Mouse (Mus musculus): ENCODE measurements around the gene Plekhb2. TPM values are rescaled to one million over a fixed set of nuclear protein-coding genes. Genes with fewer than 3 reads are reported as not detected.

Plekhb2 gene
- polyA plus RNA-seq, 2 experiments, result 4.0 to 8.0 TPM

DNA sequence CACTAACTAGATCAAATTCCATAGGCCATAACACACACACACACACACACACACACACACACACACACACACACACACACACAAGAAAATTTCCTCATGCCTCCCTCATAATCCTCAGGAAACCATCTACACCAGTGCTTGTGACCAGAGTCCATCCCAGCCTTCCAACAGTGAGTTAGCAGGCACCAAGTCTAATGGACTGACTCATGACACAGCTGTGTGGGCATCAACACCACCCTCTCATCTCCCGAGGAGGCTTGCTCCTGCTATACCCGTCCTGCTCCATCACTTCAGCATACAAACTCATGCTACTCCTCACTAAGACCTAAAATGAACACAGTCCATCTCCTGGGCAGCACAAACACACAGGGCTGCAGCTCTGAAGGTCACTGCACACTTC is 18.8 kb upstream of the Plekhb2 start:
- 47% methylated on average over 2 of the region's 2 CpGs for WGBS (ENCODE audit: insufficient replicate concordance)
- Histone ChIP-seq H3K4me3 (ENCODE audit: insufficient read depth in 1 of 2, low read depth in 2 of 2, low read length in 2 of 2) (no peak overlapping the region), H3K4me1 (replicated peaks; ENCODE audit: control insufficient read depth in 2 of 2, insufficient read depth in 2 of 2, low read length in 1 of 2) (no peaks in the 10 kb centered on the region), H3K27me3 (ENCODE audit: control insufficient read depth, insufficient read depth, low read length) (no peaks in the 10 kb centered on the region), H3K36me3 (replicated peaks; ENCODE audit: control insufficient read depth, insufficient read depth, low read depth) (peaks cover 13% of the 10 kb centered on the region), H3K27ac (no peak overlapping the region), H3K9ac (replicated peaks) (no peak overlapping the region), H3K4me2 (ENCODE audit: low read depth) (no peak overlapping the region), H3K9me3 (ENCODE audit: control insufficient read depth, low read length) (no peaks in the 10 kb centered on the region)
- TF ChIP-seq EP300 (IDR thresholded peaks at IDR 0.05; ENCODE audit: low read depth), result no peak
- no peak for TF ChIP-seq CTCF (IDR thresholded peaks at IDR 0.05; ENCODE audit: low read depth)
- DNase-seq (ENCODE audit: low read depth in 3 of 3, low spot score in 3 of 3) (no peak), ATAC-seq (ENCODE audit: insufficient read depth) (no peak)

DNA sequence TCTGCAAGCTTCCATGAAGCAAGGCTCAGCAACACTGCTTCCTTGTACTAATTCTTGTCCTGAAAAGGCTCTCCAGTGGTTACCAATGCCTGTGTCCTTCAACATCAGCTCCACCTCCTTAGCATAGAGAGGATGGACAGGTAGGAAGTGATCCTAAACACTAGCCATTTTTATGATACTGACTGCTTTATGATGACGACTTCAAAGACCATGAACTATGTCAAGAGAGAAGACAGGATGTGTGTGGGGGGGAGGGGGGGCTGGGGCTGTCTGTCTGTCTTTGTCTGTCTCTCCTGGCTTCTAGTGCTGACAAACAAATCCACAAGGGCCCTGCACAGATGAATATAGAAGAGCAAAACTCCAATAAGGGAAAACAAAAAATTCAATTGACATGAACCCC is 18.4 kb upstream of the Plekhb2 start:
- no peak overlapping the region for H3K4me2 ChIP-seq (ENCODE audit: low read depth)
- no peak overlapping the region for H3K27ac ChIP-seq
- no peak for TF ChIP-seq CTCF (IDR thresholded peaks at IDR 0.05; ENCODE audit: low read depth)
- TF ChIP-seq EP300 (IDR thresholded peaks at IDR 0.05; ENCODE audit: low read depth), result no peak
- H3K9ac ChIP-seq (replicated peaks), result no peak overlapping the region
- no peak for DNase-seq (ENCODE audit: low read depth in 3 of 3, low spot score in 3 of 3)
- ATAC-seq (ENCODE audit: insufficient read depth), result no peak
- H3K4me1 ChIP-seq (replicated peaks; ENCODE audit: control insufficient read depth in 2 of 2, insufficient read depth in 2 of 2, low read length in 1 of 2), result no peaks in the 10 kb centered on the region
- H3K4me3 ChIP-seq (ENCODE audit: insufficient read depth in 1 of 2, low read depth in 2 of 2, low read length in 2 of 2), result no peak overlapping the region
- WGBS (ENCODE audit: insufficient replicate concordance), result 30% methylated on average over 1 of the region's 1 CpGs
- peaks cover 18% of the 10 kb centered on the region for H3K36me3 ChIP-seq (replicated peaks; ENCODE audit: control insufficient read depth, insufficient read depth, low read depth)
- no peaks in the 10 kb centered on the region for H3K9me3 ChIP-seq (ENCODE audit: control insufficient read depth, low read length)
- no peaks in the 10 kb centered on the region for H3K27me3 ChIP-seq (ENCODE audit: control insufficient read depth, insufficient read depth, low read length)

DNA sequence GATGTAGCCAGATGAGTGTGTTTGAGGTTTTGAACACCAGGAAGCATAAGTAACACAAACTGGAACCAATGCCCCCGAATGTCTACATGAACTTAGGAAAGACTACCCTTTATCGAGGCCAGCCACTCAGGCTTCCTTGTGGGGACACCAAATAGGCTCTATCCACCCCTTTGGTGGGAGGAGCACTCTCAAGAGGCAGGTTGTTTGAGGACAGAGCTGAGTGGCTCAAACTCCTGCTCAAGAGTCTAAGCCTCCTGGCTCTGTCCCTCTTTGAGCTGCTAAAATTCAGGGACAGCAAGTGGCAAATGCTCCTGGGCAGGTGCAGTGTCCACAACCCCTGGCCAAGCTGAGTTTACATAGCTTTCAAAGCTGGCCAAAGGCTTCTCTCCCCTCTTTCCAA is 14.9 kb upstream of the Plekhb2 start:
- Histone ChIP-seq H3K9me3 (ENCODE audit: control insufficient read depth, low read length) (no peaks in the 10 kb centered on the region), H3K27ac (no peak overlapping the region), H3K4me3 (ENCODE audit: insufficient read depth in 1 of 2, low read depth in 2 of 2, low read length in 2 of 2) (no peak overlapping the region), H3K4me2 (ENCODE audit: low read depth) (no peak overlapping the region), H3K36me3 (replicated peaks; ENCODE audit: control insufficient read depth, insufficient read depth, low read depth) (peaks cover 15% of the 10 kb centered on the region), H3K4me1 (replicated peaks; ENCODE audit: control insufficient read depth in 2 of 2, insufficient read depth in 2 of 2, low read length in 1 of 2) (peaks cover 0 to 11% of the 10 kb centered on the region in 2 experiments; a peak in 2 of 4 replicates), H3K27me3 (ENCODE audit: control insufficient read depth, insufficient read depth, low read length) (no peaks in the 10 kb centered on the region), H3K9ac (replicated peaks) (no peak overlapping the region)
- no peak for ATAC-seq (ENCODE audit: insufficient read depth)
- DNase-seq (ENCODE audit: low read depth in 3 of 3, low spot score in 3 of 3), result no peak
- TF ChIP-seq CTCF (IDR thresholded peaks at IDR 0.05; ENCODE audit: low read depth) (no peak), EP300 (IDR thresholded peaks at IDR 0.05; ENCODE audit: low read depth) (no peak)
- WGBS (ENCODE audit: insufficient replicate concordance), result 51% methylated on average over 2 of the region's 2 CpGs

DNA sequence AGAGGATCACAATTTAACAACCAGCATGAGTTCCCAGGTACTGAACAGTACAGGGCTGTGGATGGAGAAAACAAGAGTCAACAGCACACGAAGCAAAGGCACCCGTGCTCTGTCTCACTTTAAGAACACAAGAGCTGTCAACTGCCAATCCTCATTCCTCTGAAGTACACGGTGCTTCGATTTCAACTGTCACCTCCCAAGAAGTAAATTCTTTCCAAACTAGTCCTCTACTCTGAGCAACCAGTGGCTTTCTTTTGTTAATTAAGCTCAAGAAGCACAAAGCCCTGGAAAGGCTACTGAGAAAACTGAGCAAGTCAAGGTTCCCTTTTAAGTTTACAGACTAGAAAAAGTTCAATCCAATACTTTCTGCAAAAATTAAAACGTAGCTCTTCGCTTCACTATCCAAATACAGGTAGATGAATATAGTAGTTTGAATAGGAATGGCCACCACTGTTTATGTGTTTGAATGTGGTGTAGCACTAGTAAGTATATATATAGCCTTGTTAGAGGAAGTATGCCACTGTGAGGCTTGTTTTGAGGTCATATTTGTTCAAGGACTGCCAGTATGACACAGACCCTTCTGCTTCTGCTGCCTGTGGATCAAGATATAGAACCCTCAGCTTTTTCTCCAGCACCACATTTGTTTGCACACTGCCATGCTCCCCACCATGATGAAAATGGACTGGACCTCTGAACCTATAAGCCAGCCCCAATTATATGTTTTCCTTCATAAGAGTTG is 11.7 kb upstream of the Plekhb2 start:
- no peak for TF ChIP-seq CTCF (IDR thresholded peaks at IDR 0.05; ENCODE audit: low read depth)
- TF ChIP-seq EP300 (IDR thresholded peaks at IDR 0.05; ENCODE audit: low read depth), result no peak
- Histone ChIP-seq H3K4me1 (replicated peaks; ENCODE audit: control insufficient read depth in 2 of 2, insufficient read depth in 2 of 2, low read length in 1 of 2) (peaks cover 9 to 25% of the 10 kb centered on the region in 2 experiments), H3K27me3 (ENCODE audit: control insufficient read depth, insufficient read depth, low read length) (no peaks in the 10 kb centered on the region), H3K9ac (replicated peaks) (no peak overlapping the region; the same call in 1 of the 2 replicates), H3K4me3 (ENCODE audit: insufficient read depth in 1 of 2, low read depth in 2 of 2, low read length in 2 of 2) (no peak overlapping the region), H3K4me2 (ENCODE audit: low read depth) (no peak overlapping the region), H3K9me3 (ENCODE audit: control insufficient read depth, low read length) (no peaks in the 10 kb centered on the region), H3K27ac (no peak overlapping the region), H3K36me3 (replicated peaks; ENCODE audit: control insufficient read depth, insufficient read depth, low read depth) (peaks cover 15% of the 10 kb centered on the region)
- ATAC-seq (ENCODE audit: insufficient read depth) (no peak), DNase-seq (ENCODE audit: low read depth in 3 of 3, low spot score in 3 of 3) (no peak)
- 68% methylated on average over 6 of the region's 6 CpGs for WGBS (ENCODE audit: insufficient replicate concordance)

DNA sequence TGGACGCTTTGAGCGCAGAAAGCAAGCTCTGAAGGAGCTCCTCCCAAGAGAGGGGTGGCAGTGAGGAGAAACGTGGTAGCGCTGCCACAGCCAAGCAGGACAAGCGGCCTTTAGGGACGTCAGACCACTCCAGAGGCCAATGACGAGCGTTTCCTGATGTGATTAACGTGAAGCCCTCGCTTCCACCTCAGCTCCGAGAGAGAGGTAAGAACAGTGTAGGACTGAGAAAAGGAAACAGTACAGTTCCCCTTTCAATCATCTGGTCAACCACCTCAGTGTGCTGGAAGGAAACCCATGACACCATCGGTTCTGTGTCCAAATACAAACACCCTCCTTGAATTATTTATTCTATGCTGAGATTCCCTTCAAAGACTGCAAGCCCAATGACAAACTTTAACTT is 10.5 kb upstream of the Plekhb2 start:
- no peaks in the 10 kb centered on the region for H3K27me3 ChIP-seq (ENCODE audit: control insufficient read depth, insufficient read depth, low read length)
- DNase-seq (ENCODE audit: low read depth in 3 of 3, low spot score in 3 of 3) (no peak), ATAC-seq (ENCODE audit: insufficient read depth) (no peak)
- H3K36me3 ChIP-seq (replicated peaks; ENCODE audit: control insufficient read depth, insufficient read depth, low read depth), result peaks cover 15% of the 10 kb centered on the region
- WGBS (ENCODE audit: insufficient replicate concordance), result 23% methylated on average over 12 of the region's 12 CpGs
- H3K4me1 ChIP-seq (replicated peaks; ENCODE audit: control insufficient read depth in 2 of 2, insufficient read depth in 2 of 2, low read length in 1 of 2), result peaks cover 9 to 30% of the 10 kb centered on the region in 2 experiments
- no peaks in the 10 kb centered on the region for H3K9me3 ChIP-seq (ENCODE audit: control insufficient read depth, low read length)
- H3K4me3 ChIP-seq (ENCODE audit: insufficient read depth in 1 of 2, low read depth in 2 of 2, low read length in 2 of 2), result no peak overlapping the region
- TF ChIP-seq EP300 (IDR thresholded peaks at IDR 0.05; ENCODE audit: low read depth), result no peak
- no peak for TF ChIP-seq CTCF (IDR thresholded peaks at IDR 0.05; ENCODE audit: low read depth)
- H3K27ac ChIP-seq, result no peak overlapping the region
- H3K4me2 ChIP-seq (ENCODE audit: low read depth), result no peak overlapping the region
- no peak overlapping the region for H3K9ac ChIP-seq (replicated peaks)
